Mouse (Mus musculus): ENCODE measurements around the gene Dnajc16. TPM values are rescaled to one million over a fixed set of nuclear protein-coding genes. Genes with fewer than 3 reads are reported as not detected.

Gene Dnajc16
- polyA plus RNA-seq, 1 experiment from 2014 or later: 6.2 TPM

DNA sequence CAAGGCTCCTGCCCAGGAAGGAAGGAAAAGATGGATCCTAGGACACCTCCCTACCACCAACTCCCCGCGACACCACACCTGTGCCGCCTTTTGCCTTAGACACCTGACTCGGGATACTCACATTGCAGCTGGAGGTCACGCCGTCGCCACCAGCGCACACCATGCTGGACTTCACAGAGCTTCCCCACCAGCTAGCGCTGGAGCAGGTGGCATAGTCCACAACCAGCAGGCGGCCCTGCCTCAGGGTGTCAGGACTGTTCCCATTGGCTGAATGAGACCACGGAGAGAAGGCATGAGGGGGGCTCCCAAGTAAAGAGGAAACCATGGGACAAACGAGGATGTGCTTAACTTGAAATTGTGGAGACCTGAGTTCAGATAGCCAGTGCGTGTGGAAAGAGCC, 28.1 kb upstream of the Dnajc16 start:
- Histone ChIP-seq H3K36me3 (peaks cover 14% of the 10 kb centered on the region), H3K9me3 (replicated peaks) (no peaks in the 10 kb centered on the region), H3K4me1 (peaks cover 3% of the 10 kb centered on the region; the same call in 1 of the 2 replicates), H3K9ac (replicated peaks) (no peak overlapping the region), H3K4me3 (replicated peaks) (no peak overlapping the region), H3K27ac (replicated peaks) (no peak overlapping the region), H3K27me3 (replicated peaks) (no peaks in the 10 kb centered on the region), H3K4me2 (no peak overlapping the region)
- WGBS: 89% methylated on average over 13 of the region's 13 CpGs
- no peak for ATAC-seq (ENCODE audit: low FRiP score)

DNA sequence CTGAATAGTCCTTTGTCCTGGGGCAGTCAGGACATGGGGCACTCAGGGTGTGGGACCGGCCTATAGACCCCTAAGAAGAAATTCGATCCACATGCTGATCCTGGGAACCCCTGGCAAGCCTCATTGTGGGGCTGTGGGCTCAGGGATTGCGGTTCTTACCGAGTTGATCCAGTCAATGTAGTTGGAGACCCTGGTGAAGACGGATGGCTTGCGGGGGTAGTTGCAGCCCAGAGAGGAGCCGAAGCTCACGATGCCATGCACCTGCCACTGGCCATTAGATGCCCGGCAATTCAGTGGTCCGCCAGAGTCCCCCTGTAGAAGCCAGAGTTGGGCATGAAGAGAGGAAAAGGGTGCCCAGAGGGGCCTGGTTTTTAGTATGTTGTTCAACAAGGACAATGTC, 27.0 kb upstream of the Dnajc16 start:
- no peaks in the 10 kb centered on the region for H3K27me3 ChIP-seq (replicated peaks)
- H3K36me3 ChIP-seq: peaks cover 24% of the 10 kb centered on the region
- no peak overlapping the region for H3K4me3 ChIP-seq (replicated peaks)
- no peaks in the 10 kb centered on the region for H3K9me3 ChIP-seq (replicated peaks)
- no peak overlapping the region for H3K9ac ChIP-seq (replicated peaks)
- no peak overlapping the region for H3K27ac ChIP-seq (replicated peaks)
- 61% methylated on average over 10 of the region's 10 CpGs for WGBS
- H3K4me1 ChIP-seq: peaks cover 3% of the 10 kb centered on the region; the same call in 1 of the 2 replicates
- H3K4me2 ChIP-seq: no peak overlapping the region
- ATAC-seq (ENCODE audit: low FRiP score): no peak

DNA sequence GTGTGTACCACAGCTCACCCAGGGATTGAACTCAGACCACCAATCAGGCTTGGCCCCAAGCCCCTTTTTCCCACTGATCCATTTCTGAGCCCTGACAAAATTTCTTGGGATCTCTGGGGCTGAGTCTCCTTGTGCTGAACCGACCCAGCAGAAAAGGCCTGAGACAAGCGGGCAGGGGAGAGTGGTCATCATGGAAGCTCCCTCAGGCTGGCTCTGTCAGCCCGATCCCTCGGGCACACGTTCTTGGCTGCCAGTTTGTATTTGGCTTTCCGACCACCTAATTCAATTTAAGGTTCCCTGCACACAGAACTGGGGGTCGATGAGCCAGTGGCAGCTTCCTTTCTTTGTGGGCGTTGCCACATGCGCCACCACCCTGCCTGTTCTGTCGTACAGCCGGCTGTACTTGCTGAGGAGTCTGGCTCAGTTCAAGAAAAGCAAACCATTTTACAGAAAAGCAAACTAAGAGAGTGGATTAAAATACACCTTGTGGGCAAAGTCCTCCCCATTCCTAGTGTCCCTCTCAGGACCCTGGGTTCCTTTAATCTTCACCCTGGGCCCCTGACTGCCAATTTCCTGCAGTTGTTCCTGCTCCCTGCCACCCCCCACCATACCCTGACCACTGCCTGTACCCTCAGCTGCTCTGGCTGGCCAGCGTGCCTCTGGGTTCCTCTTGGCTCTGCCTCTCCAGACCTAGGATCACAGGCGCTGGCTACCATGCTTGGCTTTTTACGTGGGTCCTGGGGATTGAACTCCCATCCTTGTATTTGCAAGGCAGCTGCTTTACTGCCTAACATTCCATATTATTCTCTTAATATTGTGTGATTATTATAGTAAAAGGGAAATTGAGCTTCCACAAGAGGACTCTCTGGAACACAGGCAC, 26.3 kb upstream of the Dnajc16 start:
- no peak overlapping the region for H3K9ac ChIP-seq (replicated peaks)
- H3K4me3 ChIP-seq (replicated peaks): no peak overlapping the region
- no peaks in the 10 kb centered on the region for H3K9me3 ChIP-seq (replicated peaks)
- H3K27me3 ChIP-seq (replicated peaks): no peaks in the 10 kb centered on the region
- no peak overlapping the region for H3K27ac ChIP-seq (replicated peaks)
- peaks cover 3% of the 10 kb centered on the region; the same call in 1 of the 2 replicates for H3K4me1 ChIP-seq
- WGBS: 66% methylated on average over 14 of the region's 14 CpGs
- H3K4me2 ChIP-seq: no peak overlapping the region
- peaks cover 31% of the 10 kb centered on the region for H3K36me3 ChIP-seq
- ATAC-seq (ENCODE audit: low FRiP score): no peak

- Histone ChIP-seq H3K4me1 (peaks cover 3% of the 10 kb centered on the region; the same call in 1 of the 2 replicates), H3K36me3 (peaks cover 38% of the 10 kb centered on the region), H3K4me2 (no peak overlapping the region), H3K4me3 (replicated peaks) (no peak overlapping the region), H3K9me3 (replicated peaks) (no peaks in the 10 kb centered on the region), H3K27me3 (replicated peaks) (no peaks in the 10 kb centered on the region), H3K9ac (replicated peaks) (no peak overlapping the region), H3K27ac (replicated peaks) (no peak overlapping the region)
- no peak for ATAC-seq (ENCODE audit: low FRiP score)
- 79% methylated on average over 7 of the region's 7 CpGs for WGBS
These were observed 25.5 kb upstream of the Dnajc16 start for GRCm38 (mm10) chr4:141816267-141816666.

DNA sequence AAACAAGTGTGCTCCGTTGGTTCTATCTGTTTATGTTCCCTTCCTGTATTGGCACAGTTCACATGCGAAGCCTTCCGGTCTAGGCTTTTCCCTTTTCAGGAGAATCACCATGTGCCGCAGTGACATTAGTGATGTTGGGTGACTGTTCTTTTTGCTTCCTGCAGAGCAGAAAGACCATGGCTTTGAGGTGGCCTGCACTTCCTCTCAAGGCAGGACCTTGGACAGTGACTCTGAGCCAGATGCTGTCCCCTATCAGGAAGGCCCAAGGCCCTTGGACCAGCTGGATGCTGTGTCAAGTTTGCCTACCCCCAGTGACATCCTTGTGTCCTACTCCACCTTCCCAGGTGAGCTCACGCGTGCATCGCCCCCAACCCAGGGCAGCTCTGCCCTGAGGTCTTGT, 20.6 kb upstream of the Dnajc16 start:
- H3K4me3 ChIP-seq (replicated peaks): no peak overlapping the region

GRCm38 (mm10) chr4:141810975-141811374, 20.2 kb upstream of the Dnajc16 start:
- no peaks in the 10 kb centered on the region for H3K27me3 ChIP-seq (replicated peaks)
- no peak overlapping the region for H3K9ac ChIP-seq (replicated peaks)
- H3K4me2 ChIP-seq: no peak overlapping the region
- no peak for ATAC-seq (ENCODE audit: low FRiP score)
- WGBS: 93% methylated on average over 2 of the region's 2 CpGs
- H3K4me1 ChIP-seq: peaks cover under 1% of the 10 kb centered on the region; the same call in 1 of the 2 replicates
- no peak overlapping the region for H3K4me3 ChIP-seq (replicated peaks)
- H3K27ac ChIP-seq (replicated peaks): no peak overlapping the region
- no peaks in the 10 kb centered on the region for H3K9me3 ChIP-seq (replicated peaks)
- peaks cover 84% of the 10 kb centered on the region for H3K36me3 ChIP-seq

More for the DNA sequence above, 20.6 kb upstream of the Dnajc16 start:
- no peaks in the 10 kb centered on the region for H3K9me3 ChIP-seq (replicated peaks)
- H3K4me1 ChIP-seq: peaks cover 3% of the 10 kb centered on the region; the same call in 1 of the 2 replicates
- ATAC-seq (ENCODE audit: low FRiP score): no peak
- peaks cover 80% of the 10 kb centered on the region for H3K36me3 ChIP-seq
- 98% methylated on average over 7 of the region's 7 CpGs for whole genome bisulfite sequencing
- no peak overlapping the region for H3K4me2 ChIP-seq
- H3K27ac ChIP-seq (replicated peaks): no peak overlapping the region
- H3K9ac ChIP-seq (replicated peaks): no peak overlapping the region
- no peaks in the 10 kb centered on the region for H3K27me3 ChIP-seq (replicated peaks)

DNA sequence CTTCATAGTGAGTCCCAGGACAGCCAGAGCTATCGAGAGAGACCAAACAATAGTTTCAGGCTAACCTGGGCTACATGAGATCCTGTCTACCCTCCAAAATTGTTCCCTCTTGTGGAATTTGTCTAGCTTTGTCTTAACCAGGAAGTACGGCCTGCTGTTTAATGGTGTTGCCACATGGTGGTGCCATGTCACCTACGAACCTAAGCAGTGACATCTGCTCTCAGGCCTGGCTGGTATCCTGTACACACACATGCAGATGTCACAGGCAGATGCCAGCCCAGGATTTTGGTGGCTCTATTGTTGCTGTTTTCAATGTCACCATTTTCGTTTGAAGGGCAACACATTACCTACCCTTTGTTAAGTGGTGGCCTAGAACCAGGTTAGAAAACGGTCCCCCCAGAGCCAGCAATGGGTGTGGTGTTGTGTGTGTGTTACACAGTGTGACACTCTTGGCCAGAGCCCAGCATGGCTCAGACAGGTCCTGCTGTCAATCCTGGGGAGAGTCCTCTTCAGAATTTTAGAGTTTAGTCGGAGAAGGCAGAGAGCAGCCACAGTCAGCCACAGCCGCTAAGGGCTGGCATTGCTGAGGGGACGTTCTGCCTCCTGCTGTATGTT, 19.2 kb upstream of the Dnajc16 start:
- Histone ChIP-seq H3K36me3 (peaks cover 88% of the 10 kb centered on the region), H3K9ac (replicated peaks) (no peak overlapping the region), H3K27ac (replicated peaks) (no peak overlapping the region), H3K9me3 (replicated peaks) (no peaks in the 10 kb centered on the region), H3K4me1 (no peaks in the 10 kb centered on the region), H3K4me2 (no peak overlapping the region), H3K4me3 (replicated peaks) (no peak overlapping the region), H3K27me3 (replicated peaks) (no peaks in the 10 kb centered on the region)
- 75% methylated on average over 8 of the region's 8 CpGs for WGBS
- ATAC-seq (ENCODE audit: low FRiP score): no peak; the same call in 1 of the 2 replicates

GRCm38 (mm10) chr4:141805886-141806285, 15.2 kb upstream of the Dnajc16 start:
- H3K9ac ChIP-seq (replicated peaks): no peak overlapping the region
- no peaks in the 10 kb centered on the region for H3K4me1 ChIP-seq
- peaks cover 69% of the 10 kb centered on the region for H3K36me3 ChIP-seq
- ATAC-seq (ENCODE audit: low FRiP score): no peak
- no peak overlapping the region for H3K4me3 ChIP-seq (replicated peaks)
- no peaks in the 10 kb centered on the region for H3K27me3 ChIP-seq (replicated peaks)
- H3K4me2 ChIP-seq: no peak overlapping the region
- no peak overlapping the region for H3K27ac ChIP-seq (replicated peaks)
- 90% methylated on average over 8 of the region's 8 CpGs for WGBS
- H3K9me3 ChIP-seq (replicated peaks): no peaks in the 10 kb centered on the region

DNA sequence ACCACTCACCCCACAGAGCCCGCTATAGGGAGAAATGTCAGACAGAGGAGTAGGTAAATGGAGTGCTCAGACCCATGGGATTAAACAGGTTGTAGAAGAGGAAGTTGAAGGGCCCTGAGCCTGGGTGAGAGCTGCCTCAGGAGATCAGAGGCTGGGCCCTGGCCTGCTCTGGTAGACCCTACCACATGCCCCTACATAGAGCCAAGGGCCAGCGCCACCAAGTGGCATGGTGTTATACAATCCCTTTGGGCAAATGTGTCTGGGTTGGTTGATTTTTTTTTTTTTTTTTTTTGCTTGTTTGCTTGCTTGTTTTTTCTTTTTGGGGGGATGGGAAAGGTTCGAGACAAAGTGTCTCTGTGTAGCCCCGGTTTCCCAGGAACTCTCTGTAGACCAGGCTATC, 13.4 kb upstream of the Dnajc16 start:
- Histone ChIP-seq H3K27ac (replicated peaks) (no peak overlapping the region), H3K4me1 (no peaks in the 10 kb centered on the region), H3K36me3 (peaks cover 55% of the 10 kb centered on the region), H3K27me3 (replicated peaks) (no peaks in the 10 kb centered on the region), H3K4me2 (no peak overlapping the region), H3K9ac (replicated peaks) (no peak overlapping the region), H3K4me3 (replicated peaks) (no peak overlapping the region), H3K9me3 (replicated peaks) (no peaks in the 10 kb centered on the region)
- no peak for ATAC-seq (ENCODE audit: low FRiP score)
- 91% methylated on average over 4 of the region's 4 CpGs for WGBS

GRCm38 (mm10) chr4:141797545-141797944, 6.8 kb upstream of the Dnajc16 start:
- WGBS: 96% methylated on average over 5 of the region's 5 CpGs
- no peak overlapping the region for H3K9ac ChIP-seq (replicated peaks)
- peaks cover 30% of the 10 kb centered on the region for H3K4me1 ChIP-seq
- H3K27ac ChIP-seq (replicated peaks): no peak overlapping the region
- no peak overlapping the region for H3K4me3 ChIP-seq (replicated peaks)
- H3K27me3 ChIP-seq (replicated peaks): no peaks in the 10 kb centered on the region
- H3K36me3 ChIP-seq: peaks cover 9% of the 10 kb centered on the region
- no peak overlapping the region for H3K4me2 ChIP-seq
- H3K9me3 ChIP-seq (replicated peaks): no peaks in the 10 kb centered on the region
- no peak for ATAC-seq (ENCODE audit: low FRiP score)

- no peak overlapping the region for H3K27ac ChIP-seq (replicated peaks)
- H3K4me2 ChIP-seq: no peak overlapping the region
- H3K9ac ChIP-seq (replicated peaks): no peak overlapping the region
- no peaks in the 10 kb centered on the region for H3K9me3 ChIP-seq (replicated peaks)
- peaks cover 9% of the 10 kb centered on the region for H3K36me3 ChIP-seq
- ATAC-seq (ENCODE audit: low FRiP score): no peak
- peaks cover 30% of the 10 kb centered on the region for H3K4me1 ChIP-seq
- no peaks in the 10 kb centered on the region for H3K27me3 ChIP-seq (replicated peaks)
- WGBS: 89% methylated on average over 4 of the region's 4 CpGs
- no peak overlapping the region for H3K4me3 ChIP-seq (replicated peaks)
These were observed 6.2 kb upstream of the Dnajc16 start for GRCm38 (mm10) chr4:141796954-141797353.

- Histone ChIP-seq H3K9ac (replicated peaks) (no peak overlapping the region), H3K36me3 (peaks cover 9% of the 10 kb centered on the region), H3K27ac (replicated peaks) (no peak overlapping the region), H3K4me3 (replicated peaks) (no peak overlapping the region), H3K27me3 (replicated peaks) (no peaks in the 10 kb centered on the region), H3K4me2 (no peak overlapping the region), H3K4me1 (peaks cover 33% of the 10 kb centered on the region), H3K9me3 (replicated peaks) (no peaks in the 10 kb centered on the region)
- WGBS: 88% methylated on average over 7 of the region's 7 CpGs
- ATAC-seq (ENCODE audit: low FRiP score): no peak
These were observed 5.6 kb upstream of the Dnajc16 start for GRCm38 (mm10) chr4:141796356-141796755.

All from neural tube, embryonic 15.5 days (tissue).